Mouse (Mus musculus) CD8-positive naive resting alpha-beta T cell, adult 2 months (primary cell): ENCODE data around the gene Gata2.

Experiments used
- DNase-seq, 2 experiments: peaks; one replicate each; pipeline ENCODE4 v3.0.0; 2022; ENCODE audit warnings: low read depth in 2 of 2, low spot score in 2 of 2

The Gata2 gene

DNA sequence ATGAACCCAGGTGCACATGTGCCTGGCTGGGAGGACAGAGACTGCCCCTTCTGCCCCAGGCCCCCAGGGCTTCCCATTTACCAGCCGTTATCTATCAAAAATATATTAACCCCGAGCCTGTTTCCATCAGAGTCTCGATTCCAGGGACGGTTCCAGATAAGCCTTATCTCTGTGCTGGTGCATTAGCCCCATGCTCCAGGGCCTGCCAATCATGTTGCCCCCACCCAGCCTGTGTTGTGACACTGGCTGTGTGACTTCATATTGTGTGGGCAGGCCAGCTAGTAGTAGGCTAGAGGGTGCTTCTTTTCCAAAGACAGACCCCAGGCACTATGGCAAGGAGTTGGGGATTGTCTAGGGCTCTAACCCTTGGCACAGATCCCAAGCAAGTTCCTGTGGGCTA lies 61.7 kb downstream of the Gata2 start:
- no peak for DNase-seq
